Mouse (Mus musculus) small intestine, adult 2 months (tissue): ENCODE data around the gene Sobp.

Source experiments
- CTCF ChIP-seq: fragments of 200-500 bp; IDR thresholded peaks from 2 replicates; pipeline ENCODE4 v1.5.1; 2012; ENCODE audit warnings: low read depth, mild to moderate bottlenecking, control low read depth, inconsistent platforms, low read length, moderate library complexity, mixed read lengths; ENCODE audit not compliant: insufficient replicate concordance, insufficient read length; ENCODE audit errors: extremely low read depth
- POLR2A ChIP-seq: fragments of 200-500 bp; IDR thresholded peaks from 2 replicates; pipeline ENCODE4 v1.6.1; 2012; ENCODE audit warnings: low read depth, mild to moderate bottlenecking, control low read depth, inconsistent platforms, low read length, moderate library complexity

DNA sequence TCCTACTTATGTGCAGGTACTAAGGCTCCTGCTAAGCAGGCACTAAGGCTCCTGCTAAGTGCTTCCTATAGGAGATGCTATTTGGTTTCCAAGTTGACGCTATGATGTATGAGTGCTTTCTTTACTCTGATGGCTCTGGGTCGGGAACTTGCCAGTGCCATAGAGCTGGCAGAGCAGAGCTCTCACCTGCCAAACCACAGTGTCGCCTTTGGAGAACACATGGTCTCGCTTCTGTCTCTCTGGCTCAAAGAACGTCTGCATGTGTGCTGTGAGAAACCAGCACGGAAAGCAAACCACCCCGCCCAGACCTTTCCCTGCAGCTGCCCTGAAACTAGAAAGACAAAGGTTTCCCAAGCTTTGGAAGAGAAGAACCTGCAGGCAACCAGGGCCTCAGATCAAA lies 109.0 kb downstream of the Sobp start:
- TF ChIP-seq POLR2A, result no peak
- no peak for TF ChIP-seq CTCF
